Mouse (Mus musculus) layer of hippocampus, postnatal 36 days (tissue): ENCODE data around the gene Hist1h2ad. TPM values are rescaled to one million over a fixed set of nuclear protein-coding genes. Genes with fewer than 3 reads are reported as not detected.
"Not testable (repeated sequence)": the region's sequence is repeated elsewhere in the genome, so short reads cannot be mapped to it uniquely, and the experiment has no call there.

Experiments
- DNase-seq, 2 experiments: peaks; one replicate each; pipeline ENCODE4 v3.0.0; 2022
- total RNA-seq, 2 experiments: library from RNA; stranded (reverse); gene quantifications; 2 replicates each; pipeline ENCODE4 v1.2.3; 2021

The Hist1h2ad gene
- total RNA-seq, 2 experiments from 2014 or later = 5.2 to 9.9 TPM

- no peak for DNase-seq
Measured at GRCm38 (mm10) chr13:23541497-23541896, 32.7 kb upstream of the Hist1h2ad start.

- DNase-seq = not testable (repeated sequence)
Measured at GRCm38 (mm10) chr13:23542225-23542980, 31.8 kb upstream of the Hist1h2ad start.

GRCm38 (mm10) chr13:23542999-23543607 lies 31.1 kb upstream of the Hist1h2ad start, which contains the start of gene Hist1h2bh:
Gene Hist1h2bh, minus strand, starts transcription at chr13:23543392.
- peak; percentile 50 to 53 for DNase-seq

- peak; percentile 68 to 79 for DNase-seq
Measured at GRCm38 (mm10) chr13:23543965-23544786, 30.0 kb upstream of the Hist1h2ad start, which contains the start of gene Hist1h3f. Gene Hist1h3f, plus strand, starts transcription at chr13:23544052.

- not testable (repeated sequence) for DNase-seq
Measured at GRCm38 (mm10) chr13:23544787-23545120, 29.4 kb upstream of the Hist1h2ad start.

- DNase-seq = no peak
Measured at GRCm38 (mm10) chr13:23546694-23547093, 27.5 kb upstream of the Hist1h2ad start.

GRCm38 (mm10) chr13:23550761-23551145 lies 23.4 kb upstream of the Hist1h2ad start:
- no peak for DNase-seq

GRCm38 (mm10) chr13:23551146-23551834 lies 22.9 kb upstream of the Hist1h2ad start, which contains the start of gene Hist1h4f:
Gene Hist1h4f, minus strand, starts transcription at chr13:23551648.
- peak; percentile 89 for DNase-seq

GRCm38 (mm10) chr13:23551931-23552914 lies 22.0 kb upstream of the Hist1h2ad start:
- no peak for DNase-seq

GRCm38 (mm10) chr13:23552962-23553361 lies 21.2 kb upstream of the Hist1h2ad start, which contains the start of gene Hist1h1d:
Gene Hist1h1d, plus strand, starts transcription at chr13:23553262.
- DNase-seq = no peak

- DNase-seq = no peak
Measured at GRCm38 (mm10) chr13:23554393-23554792, 19.8 kb upstream of the Hist1h2ad start.

GRCm38 (mm10) chr13:23554925-23555838 lies 19.0 kb upstream of the Hist1h2ad start:
- peak; percentile 70 to 81 for DNase-seq

- peak; percentile 47 to 59 for DNase-seq
Measured at GRCm38 (mm10) chr13:23555839-23556416, 18.3 kb upstream of the Hist1h2ad start.

- no peak for DNase-seq
Measured at GRCm38 (mm10) chr13:23556906-23557305, 17.3 kb upstream of the Hist1h2ad start.

GRCm38 (mm10) chr13:23560699-23561098 lies 13.5 kb upstream of the Hist1h2ad start:
- not testable (repeated sequence) for DNase-seq

- not testable (repeated sequence) for DNase-seq
Measured at GRCm38 (mm10) chr13:23561531-23561882, 12.7 kb upstream of the Hist1h2ad start.

- peak; percentile 93 to 95 for DNase-seq
Measured at GRCm38 (mm10) chr13:23561883-23562659, 12.1 kb upstream of the Hist1h2ad start, which contains the start of gene Hist1h3e. Gene Hist1h3e, minus strand, starts transcription at chr13:23562369.

- DNase-seq = no peak
Measured at GRCm38 (mm10) chr13:23562699-23563462, 11.3 kb upstream of the Hist1h2ad start.
